Mouse (Mus musculus): ENCODE results near the gene Cd164. TPM values are rescaled to one million over a fixed set of nuclear protein-coding genes. Genes with fewer than 3 reads are reported as not detected.

Gene Cd164
- total RNA-seq, 2 experiments from 2014 or later = 215 to 243 TPM

DNA sequence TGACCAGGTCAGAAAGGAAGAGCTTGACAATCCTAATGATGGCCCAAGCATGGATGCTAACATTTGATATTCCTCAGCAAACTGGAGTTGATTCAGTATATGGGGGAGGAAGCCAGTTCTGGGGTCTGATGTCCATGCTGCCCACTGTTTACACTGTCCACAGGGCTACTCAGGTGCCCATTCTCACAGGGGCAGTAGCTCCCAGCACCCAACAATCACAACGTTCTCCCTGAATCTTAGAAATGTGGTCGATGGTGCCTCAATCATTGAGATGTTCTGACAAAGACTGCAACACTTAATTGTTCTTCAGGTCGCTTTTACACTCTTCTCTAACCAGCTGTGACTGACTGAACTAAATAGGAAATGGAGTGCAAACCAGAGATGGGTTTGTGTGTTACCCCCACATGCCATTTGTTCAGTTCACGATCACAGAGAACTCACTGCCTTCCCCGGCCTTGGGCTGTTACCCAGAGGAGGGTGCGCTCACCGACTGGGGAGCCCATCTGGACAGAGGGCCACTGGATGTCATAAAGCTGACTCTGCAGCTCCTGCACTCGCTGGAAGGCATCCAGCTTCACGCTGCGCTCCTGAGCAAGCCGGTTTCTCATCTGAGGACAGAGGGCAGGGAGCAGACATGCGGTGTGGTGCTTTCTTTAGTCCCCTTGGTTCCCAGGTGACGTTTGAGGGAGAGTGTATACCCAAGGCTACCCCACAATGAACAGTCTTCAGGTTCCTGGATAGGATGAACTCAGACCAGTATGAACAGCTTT, 27.4 kb downstream of the Cd164 start:
- DNase-seq = peak; percentile 26 to 60

GRCm38 (mm10) chr10:41550711-41551110, 31.5 kb downstream of the Cd164 start:
- no peak for DNase-seq

DNA sequence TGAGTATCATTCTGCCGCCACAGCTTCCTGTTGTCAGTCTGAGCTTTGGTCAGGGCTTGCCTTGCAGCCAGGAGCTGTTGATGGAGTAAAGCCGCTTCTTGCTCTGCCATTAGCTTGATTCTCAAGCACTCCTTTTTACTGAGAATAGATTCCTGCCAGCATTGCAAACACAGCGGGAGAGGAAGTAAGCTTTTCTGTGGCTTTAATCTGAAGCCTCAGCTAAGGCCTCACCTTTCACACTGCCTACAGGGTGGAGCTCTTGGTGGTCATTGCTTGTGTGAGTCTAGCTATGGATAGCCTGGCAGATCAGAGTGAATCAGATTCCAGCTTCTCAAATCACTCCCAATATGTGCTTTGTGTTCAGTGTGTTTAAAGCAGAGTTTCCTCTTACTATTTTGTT, 33.1 kb downstream of the Cd164 start:
- DNase-seq = no peak

- DNase-seq = peak; percentile 17 to 29
Measured at GRCm38 (mm10) chr10:41552847-41553589, 33.8 kb downstream of the Cd164 start.

- DNase-seq = no peak
Measured at GRCm38 (mm10) chr10:41553711-41554110, 34.5 kb downstream of the Cd164 start.

DNA sequence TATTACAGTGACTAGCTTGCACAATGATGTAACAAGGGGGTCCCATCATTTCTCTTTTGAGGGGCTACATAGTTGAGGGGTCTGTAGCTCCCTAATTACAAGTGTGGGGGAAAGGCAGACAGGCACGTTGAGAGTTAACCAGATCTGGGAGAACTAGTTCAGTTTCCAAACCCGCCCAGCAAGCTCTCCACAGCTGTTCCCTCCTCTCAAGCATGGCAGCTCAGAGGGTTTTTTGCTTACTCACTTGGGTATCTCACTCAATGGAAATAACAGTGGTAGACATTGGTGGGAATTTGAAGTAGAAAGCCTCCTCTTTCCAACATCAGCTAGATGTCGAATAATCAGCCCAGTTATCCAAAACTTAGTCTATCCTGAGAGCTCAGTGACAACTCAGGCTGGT, 35.9 kb downstream of the Cd164 start:
- DNase-seq = no peak

DNA sequence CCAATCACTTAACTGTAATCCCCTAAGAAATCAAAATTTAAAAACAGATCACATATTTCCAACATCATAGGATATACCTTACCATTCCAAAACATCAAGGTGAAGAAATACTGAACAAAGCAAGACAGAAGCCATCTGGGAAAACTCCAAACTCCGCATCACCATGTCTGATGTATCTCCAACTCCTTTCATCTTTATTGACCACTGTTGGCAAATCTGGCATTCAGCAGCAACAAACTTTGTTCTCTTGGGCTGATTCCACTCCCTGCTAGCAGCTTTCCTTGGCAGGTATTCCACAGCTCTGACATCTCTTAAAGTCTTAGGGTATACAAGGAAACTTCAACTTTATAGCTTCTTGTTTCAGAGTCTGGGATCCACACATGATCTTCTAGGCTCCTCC, 39.2 kb downstream of the Cd164 start:
- DNase-seq = no peak

GRCm38 (mm10) chr10:41561701-41562395, 42.6 kb downstream of the Cd164 start:
- DNase-seq = no peak

DNA sequence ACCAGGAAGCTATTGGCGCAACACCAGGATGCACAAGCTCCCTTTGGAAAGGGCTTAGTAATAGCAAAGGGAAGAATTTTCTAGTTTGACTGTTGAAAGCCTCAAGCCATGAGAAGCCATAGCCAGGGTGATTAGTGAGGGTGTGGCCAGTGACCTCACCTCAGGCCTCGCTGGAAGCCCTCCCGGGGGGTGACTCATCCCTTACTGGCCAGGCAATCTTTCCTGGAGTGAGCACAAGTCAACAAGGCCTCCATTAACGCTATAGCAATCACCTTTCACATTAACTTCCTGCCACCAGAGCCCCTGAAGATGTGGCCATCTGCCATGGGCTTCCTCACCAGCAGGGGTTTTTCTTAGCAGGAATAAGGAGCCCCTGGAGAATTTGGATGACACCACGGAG, 45.9 kb downstream of the Cd164 start:
- peak; percentile 80 for DNase-seq

- DNase-seq = no peak
Measured at GRCm38 (mm10) chr10:41568306-41568705, 49.1 kb downstream of the Cd164 start.

GRCm38 (mm10) chr10:41571065-41571464, 51.9 kb downstream of the Cd164 start:
- no peak for DNase-seq

DNA sequence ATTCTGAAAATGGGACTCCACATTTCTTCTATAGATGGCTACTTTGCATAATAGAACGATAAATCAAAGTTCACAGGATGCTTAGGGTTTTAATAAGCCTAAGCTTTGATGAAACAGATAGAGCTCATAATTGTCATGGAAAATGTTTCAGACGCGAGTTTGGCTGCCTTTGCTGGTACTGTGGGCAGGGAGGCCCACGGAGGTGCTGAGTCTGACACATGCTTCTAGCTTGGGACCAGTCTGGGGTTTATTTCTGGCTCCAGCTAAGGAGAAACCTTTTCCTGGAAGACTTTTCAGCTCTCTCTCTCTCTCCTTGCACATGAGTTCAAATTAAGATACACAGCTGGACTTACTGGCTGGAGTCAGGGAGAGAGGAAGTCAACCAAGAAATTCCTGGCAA, 53.1 kb downstream of the Cd164 start:
- no peak for DNase-seq

GRCm38 (mm10) chr10:41573190-41573589, 54.0 kb downstream of the Cd164 start:
- DNase-seq = peak; percentile 11 to 30

- no peak for DNase-seq
Measured at GRCm38 (mm10) chr10:41575451-41576327, 56.5 kb downstream of the Cd164 start.

GRCm38 (mm10) chr10:41576328-41576833, 57.2 kb downstream of the Cd164 start:
- DNase-seq = no peak

- DNase-seq = no peak
Measured at GRCm38 (mm10) chr10:41578541-41578940, 59.3 kb downstream of the Cd164 start.

DNA sequence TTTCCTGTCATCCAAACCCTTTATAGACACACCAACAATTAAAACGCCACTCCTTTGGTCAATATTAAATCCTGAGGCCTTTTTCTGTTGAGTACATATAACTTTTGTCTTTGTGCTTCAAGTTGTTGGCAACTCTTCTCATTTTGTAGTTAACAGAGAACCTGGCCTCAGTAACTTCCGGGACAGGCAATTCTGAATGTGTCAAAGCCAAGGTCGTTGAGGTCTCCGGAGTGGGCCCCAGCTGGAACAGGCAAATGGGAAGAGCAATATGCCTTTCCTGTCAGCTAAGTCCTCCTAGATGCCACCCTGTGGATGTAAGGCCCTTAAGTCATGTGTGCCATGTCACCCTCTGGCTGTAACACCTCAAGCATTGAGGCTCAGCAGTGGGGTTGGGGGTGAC, 61.2 kb downstream of the Cd164 start:
- no peak for DNase-seq

Measured in adrenal gland, postnatal 36 days (tissue).